Mouse (Mus musculus) brain, embryonic 18.5 days (tissue): ENCODE measurements around the gene Fam78b.

Experiments used
- DNase-seq: peaks from one replicate; pipeline ENCODE4 v3.0.0-alpha.2; 2012; ENCODE audit warnings: low read depth, low spot score

Fam78b gene

GRCm38 (mm10) chr1:167032046-167032648 is 30.9 kb downstream of the Fam78b start:
- DNase-seq = no peak

- no peak for DNase-seq
Observed at GRCm38 (mm10) chr1:167034435-167034834, 33.2 kb downstream of the Fam78b start.

GRCm38 (mm10) chr1:167042558-167042957 is 41.3 kb downstream of the Fam78b start:
- no peak for DNase-seq

GRCm38 (mm10) chr1:167046169-167046927 is 45.1 kb downstream of the Fam78b start:
- DNase-seq = no peak

GRCm38 (mm10) chr1:167050859-167051258 is 49.6 kb downstream of the Fam78b start:
- DNase-seq = no peak

GRCm38 (mm10) chr1:167054029-167054428 is 52.8 kb downstream of the Fam78b start:
- DNase-seq = no peak

GRCm38 (mm10) chr1:167057543-167057942 is 56.3 kb downstream of the Fam78b start:
- no peak for DNase-seq

- DNase-seq = no peak
Observed at GRCm38 (mm10) chr1:167059550-167060285, 58.5 kb downstream of the Fam78b start.

- no peak for DNase-seq
Observed at GRCm38 (mm10) chr1:167063971-167064370, 62.8 kb downstream of the Fam78b start.

GRCm38 (mm10) chr1:167065541-167065940 is 64.3 kb downstream of the Fam78b start:
- DNase-seq = no peak

GRCm38 (mm10) chr1:167065986-167066385 is 64.8 kb downstream of the Fam78b start:
- DNase-seq = no peak

GRCm38 (mm10) chr1:167066933-167067341 is 65.7 kb downstream of the Fam78b start:
- DNase-seq = no peak

GRCm38 (mm10) chr1:167069741-167070140 is 68.5 kb downstream of the Fam78b start:
- no peak for DNase-seq

GRCm38 (mm10) chr1:167070306-167070705 is 69.1 kb downstream of the Fam78b start:
- no peak for DNase-seq

GRCm38 (mm10) chr1:167075726-167076125 is 74.5 kb downstream of the Fam78b start:
- DNase-seq = no peak

- no peak for DNase-seq
Observed at GRCm38 (mm10) chr1:167079476-167079875, 78.3 kb downstream of the Fam78b start.

- DNase-seq = no peak
Observed at GRCm38 (mm10) chr1:167081946-167082345, 80.7 kb downstream of the Fam78b start.

GRCm38 (mm10) chr1:167082506-167083100 is 81.4 kb downstream of the Fam78b start:
- DNase-seq = no peak

GRCm38 (mm10) chr1:167083181-167083580 is 82.0 kb downstream of the Fam78b start:
- DNase-seq = no peak

- DNase-seq = no peak
Observed at GRCm38 (mm10) chr1:167084330-167084729, 83.1 kb downstream of the Fam78b start.

- DNase-seq = no peak
Observed at GRCm38 (mm10) chr1:167085461-167085860, 84.2 kb downstream of the Fam78b start.

GRCm38 (mm10) chr1:167090466-167090865 is 89.2 kb downstream of the Fam78b start:
- no peak for DNase-seq
